Mouse (Mus musculus) embryonic facial prominence, embryonic 13.5 days (tissue): ENCODE measurements around the gene Trp53tg5. TPM values are rescaled to one million over a fixed set of nuclear protein-coding genes. Genes with fewer than 3 reads are reported as not detected.
A peak's percentile ranks its signal among the peaks of the same experiment; 100 is the strongest.

Source experiments
- ATAC-seq: fragments of 200-750 bp; cut with Nextera tagmentation; 2 replicates; pipeline ENCODE4 v1.8.0; 2017; ENCODE audit warnings: low read depth; ENCODE audit not compliant: insufficient number of reproducible peaks, insufficient read depth, low FRiP score, low TSS enrichment
- H3K27ac ChIP-seq: fragments of 300-500 bp; sonication (generic); 2 replicates; pipeline ENCODE4 v1.5.1; 2015; ENCODE audit warnings: moderate library complexity, mild to moderate bottlenecking, inconsistent platforms
- H3K27me3 ChIP-seq: fragments of 300-500 bp; sonication (generic); 2 replicates; pipeline ENCODE4 v1.6.1; 2015; ENCODE audit warnings: mild to moderate bottlenecking, inconsistent platforms
- H3K36me3 ChIP-seq: fragments of 300-500 bp; sonication (generic); 2 replicates; pipeline ENCODE4 v1.6.1; 2015; ENCODE audit warnings: mild to moderate bottlenecking, inconsistent platforms
- H3K4me1 ChIP-seq: fragments of 300-500 bp; sonication (generic); 2 replicates; pipeline ENCODE4 v1.6.1; 2015; ENCODE audit warnings: inconsistent platforms
- H3K4me2 ChIP-seq: fragments of 300-500 bp; sonication (generic); 2 replicates; pipeline ENCODE4 v1.6.1; 2015; ENCODE audit warnings: moderate library complexity, mild to moderate bottlenecking, inconsistent platforms
- H3K4me3 ChIP-seq: fragments of 300-500 bp; sonication (generic); 2 replicates; pipeline ENCODE4 v1.5.1; 2015; ENCODE audit warnings: mild to moderate bottlenecking, inconsistent platforms
- H3K9ac ChIP-seq: fragments of 300-500 bp; sonication (generic); 2 replicates; pipeline ENCODE4 v1.6.1; 2015; ENCODE audit warnings: mild to moderate bottlenecking, inconsistent platforms
- H3K9me3 ChIP-seq: fragments of 300-500 bp; sonication (generic); 2 replicates; pipeline ENCODE4 v1.6.1; 2016; ENCODE audit warnings: inconsistent platforms
- WGBS: fragments of 180-500 bp; shearing (Covaris S2); methylation state at CpG from one replicate; pipeline ENCODE4 v1.1.7; 2015; ENCODE audit warnings: mixed read lengths; 5-methylcytosine and 5-hydroxymethylcytosine counted together
- polyA plus RNA-seq: library from polyadenylated mRNA; unstranded; fragments of >200 nt; fragmentation: Nextera tagmentation; extraction: Ambion mirVana; gene quantifications from 2 replicates; pipeline ENCODE4 v1.2.1, GENCODE M21; 2015

Gene Trp53tg5
- polyA plus RNA-seq, result not detected in 2 replicates

- Histone ChIP-seq H3K36me3 (peaks cover 26% of the 10 kb centered on the region), H3K4me3 (no peak within 1 kb of the TSS), H3K9me3 (no peaks in the 10 kb centered on the region), H3K4me2 (no peak within 1 kb of the TSS), H3K27me3 (no peaks in the 10 kb centered on the region), H3K4me1 (no peaks in the 10 kb centered on the region), H3K9ac (no peak within 1 kb of the TSS), H3K27ac (no peak within 1 kb of the TSS)
- 84% methylated on average over 6 of the region's 6 CpGs for WGBS
- ATAC-seq, result no peak
These were observed at the start of gene Trp53tg5 for GRCm38 (mm10) chr2:164473624-164474023. Trp53tg5 (minus strand) TSS chr2:164473724.

- Histone ChIP-seq H3K4me3 (peak overlapping the region; percentile 20), H3K36me3 (no peaks in the 10 kb centered on the region), H3K27me3 (no peaks in the 10 kb centered on the region), H3K9ac (no peak overlapping the region), H3K27ac (peak overlapping the region; percentile 78), H3K9me3 (peaks cover 16% of the 10 kb centered on the region; the same call in 1 of the 2 replicates), H3K4me1 (peaks cover 25% of the 10 kb centered on the region), H3K4me2 (peak overlapping the region; percentile 43)
- ATAC-seq, result 0 out of 2 replicates have a peak, but pooled peaks have one; percentile 48
- 9% methylated on average over 8 of the region's 8 CpGs for WGBS
These were observed 48.8 kb upstream of the Trp53tg5 start for GRCm38 (mm10) chr2:164522280-164522679.

GRCm38 (mm10) chr2:164521841-164522240 is 48.3 kb upstream of the Trp53tg5 start:
- Histone ChIP-seq H3K27me3 (no peaks in the 10 kb centered on the region), H3K4me3 (peak overlapping the region; percentile 20; the same call in 1 of the 2 replicates), H3K9ac (no peak overlapping the region), H3K4me1 (peaks cover 25% of the 10 kb centered on the region), H3K9me3 (peaks cover 14% of the 10 kb centered on the region; the same call in 1 of the 2 replicates), H3K36me3 (no peaks in the 10 kb centered on the region), H3K4me2 (peak overlapping the region; percentile 43), H3K27ac (peak overlapping the region; percentile 78)
- 8% methylated on average over 11 of the region's 11 CpGs for WGBS
- peak; percentile 83 for ATAC-seq

GRCm38 (mm10) chr2:164520782-164521181 is 47.3 kb upstream of the Trp53tg5 start:
- WGBS, result 17% methylated on average over 3 of the region's 3 CpGs
- H3K27ac ChIP-seq, result no peak overlapping the region
- peaks cover 9% of the 10 kb centered on the region; the same call in 1 of the 2 replicates for H3K9me3 ChIP-seq
- H3K27me3 ChIP-seq, result no peaks in the 10 kb centered on the region
- peaks cover 25% of the 10 kb centered on the region for H3K4me1 ChIP-seq
- no peak for ATAC-seq
- H3K4me2 ChIP-seq, result no peak overlapping the region
- no peak overlapping the region for H3K4me3 ChIP-seq
- peak overlapping the region; percentile 21; the same call in 1 of the 2 replicates for H3K9ac ChIP-seq
- H3K36me3 ChIP-seq, result no peaks in the 10 kb centered on the region

- H3K4me1 ChIP-seq, result peaks cover 25% of the 10 kb centered on the region
- H3K9me3 ChIP-seq, result peaks cover 5% of the 10 kb centered on the region; the same call in 1 of the 2 replicates
- H3K27me3 ChIP-seq, result no peaks in the 10 kb centered on the region
- no peak overlapping the region for H3K27ac ChIP-seq
- H3K36me3 ChIP-seq, result no peaks in the 10 kb centered on the region
- WGBS, result 73% methylated on average over 6 of the region's 6 CpGs
- no peak for ATAC-seq
- H3K4me2 ChIP-seq, result no peak overlapping the region
- no peak overlapping the region for H3K9ac ChIP-seq
- no peak overlapping the region for H3K4me3 ChIP-seq
These were observed 45.6 kb upstream of the Trp53tg5 start for GRCm38 (mm10) chr2:164519171-164519526.

- Histone ChIP-seq H3K9ac (no peak overlapping the region), H3K27me3 (no peaks in the 10 kb centered on the region), H3K9me3 (peaks cover 5% of the 10 kb centered on the region; the same call in 1 of the 2 replicates), H3K4me2 (no peak overlapping the region), H3K4me3 (no peak overlapping the region), H3K4me1 (peaks cover 25% of the 10 kb centered on the region), H3K27ac (no peak overlapping the region; the same call in 1 of the 2 replicates), H3K36me3 (no peaks in the 10 kb centered on the region)
- ATAC-seq, result no peak
- WGBS, result 55% methylated on average over 11 of the region's 11 CpGs
These were observed 45.0 kb upstream of the Trp53tg5 start for GRCm38 (mm10) chr2:164518266-164519170.

- no peak overlapping the region for H3K4me3 ChIP-seq
- no peak overlapping the region; the same call in 1 of the 2 replicates for H3K27ac ChIP-seq
- H3K9ac ChIP-seq, result no peak overlapping the region
- no peaks in the 10 kb centered on the region for H3K9me3 ChIP-seq
- no peaks in the 10 kb centered on the region for H3K27me3 ChIP-seq
- no peak overlapping the region for H3K4me2 ChIP-seq
- WGBS, result 41% methylated on average over 10 of the region's 10 CpGs
- H3K36me3 ChIP-seq, result no peaks in the 10 kb centered on the region
- H3K4me1 ChIP-seq, result peaks cover 25% of the 10 kb centered on the region
- ATAC-seq, result no peak
These were observed 44.1 kb upstream of the Trp53tg5 start for GRCm38 (mm10) chr2:164517485-164518221.

- H3K9ac ChIP-seq, result no peak overlapping the region
- WGBS, result 74% methylated on average over 11 of the region's 11 CpGs
- no peak overlapping the region for H3K4me2 ChIP-seq
- no peaks in the 10 kb centered on the region for H3K27me3 ChIP-seq
- no peak overlapping the region for H3K4me3 ChIP-seq
- H3K4me1 ChIP-seq, result peaks cover 16% of the 10 kb centered on the region
- H3K27ac ChIP-seq, result 0 out of 2 replicates have a peak overlapping the region, but pooled peaks have one; percentile 7
- no peaks in the 10 kb centered on the region for H3K36me3 ChIP-seq
- no peaks in the 10 kb centered on the region for H3K9me3 ChIP-seq
- peak; percentile 49; the same call in 1 of the 2 replicates for ATAC-seq
These were observed 43.1 kb upstream of the Trp53tg5 start for GRCm38 (mm10) chr2:164516592-164516991.

- peaks cover 11% of the 10 kb centered on the region; the same call in 1 of the 2 replicates for H3K4me1 ChIP-seq
- H3K36me3 ChIP-seq, result no peaks in the 10 kb centered on the region
- no peak overlapping the region for H3K4me3 ChIP-seq
- no peak for ATAC-seq
- H3K27ac ChIP-seq, result 0 out of 2 replicates have a peak overlapping the region, but pooled peaks have one; percentile 7
- no peak overlapping the region for H3K9ac ChIP-seq
- H3K9me3 ChIP-seq, result no peaks in the 10 kb centered on the region
- H3K27me3 ChIP-seq, result no peaks in the 10 kb centered on the region
- 75% methylated on average over 9 of the region's 9 CpGs for WGBS
- no peak overlapping the region for H3K4me2 ChIP-seq
These were observed 42.4 kb upstream of the Trp53tg5 start for GRCm38 (mm10) chr2:164515897-164516296.

- ATAC-seq, result no peak
- no peak overlapping the region for H3K9ac ChIP-seq
- H3K4me1 ChIP-seq, result 0 out of 2 replicates have a peak, but pooled peaks cover 6% of the 10 kb centered on the region
- no peak overlapping the region for H3K27ac ChIP-seq
- H3K36me3 ChIP-seq, result no peaks in the 10 kb centered on the region
- H3K4me2 ChIP-seq, result no peak overlapping the region
- no peaks in the 10 kb centered on the region for H3K27me3 ChIP-seq
- WGBS, result 90% methylated on average over 3 of the region's 3 CpGs
- H3K4me3 ChIP-seq, result no peak overlapping the region
- no peaks in the 10 kb centered on the region for H3K9me3 ChIP-seq
These were observed 41.4 kb upstream of the Trp53tg5 start for GRCm38 (mm10) chr2:164514916-164515315.

GRCm38 (mm10) chr2:164513389-164513788 is 39.9 kb upstream of the Trp53tg5 start:
- Histone ChIP-seq H3K27me3 (no peaks in the 10 kb centered on the region), H3K9ac (no peak overlapping the region), H3K36me3 (0 out of 2 replicates have a peak, but pooled peaks cover 3% of the 10 kb centered on the region), H3K4me3 (no peak overlapping the region), H3K4me1 (0 out of 2 replicates have a peak, but pooled peaks cover 4% of the 10 kb centered on the region), H3K4me2 (no peak overlapping the region), H3K27ac (no peak overlapping the region), H3K9me3 (no peaks in the 10 kb centered on the region)
- WGBS, result 71% methylated on average over 8 of the region's 8 CpGs
- ATAC-seq, result no peak
